Mouse (Mus musculus) MEL (cell line): Measurements from ENCODE around the gene Atg5. TPM values are rescaled to one million over a fixed set of nuclear protein-coding genes. Genes with fewer than 3 reads are reported as not detected.

Experiments used
- DNase-seq: peaks from one replicate; pipeline ENCODE4 v3.0.0; 2011; ENCODE audit warnings: low read depth, low spot score
- H3K27ac ChIP-seq: 2 replicates; pipeline ENCODE4 v1.5.1; 2012; ENCODE audit warnings: low read depth, mild to moderate bottlenecking, control low read depth, low read length, moderate library complexity; ENCODE audit not compliant: control insufficient read depth
- H3K27me3 ChIP-seq, 2 experiments: fragments of 150-350 bp in 1 of 2; sonication (generic) in 1 of 2; 2 replicates each; pipeline ENCODE4 v1.6.1; 2012; ENCODE audit warnings: low read length in 2 of 2, mild to moderate bottlenecking in 2 of 2, improper control_type of control experiment in 1 of 2, moderate library complexity in 1 of 2; ENCODE audit not compliant: insufficient read depth in 2 of 2, control insufficient read depth in 1 of 2
- H3K36me3 ChIP-seq, 2 experiments: 2 replicates each; pipeline ENCODE4 v1.6.1; 2012 to 2014; ENCODE audit warnings: low read length in 2 of 2, improper control_type of control experiment in 1 of 2, inconsistent platforms in 1 of 2, mild to moderate bottlenecking in 1 of 2; ENCODE audit not compliant: insufficient read depth in 2 of 2, control insufficient read depth in 1 of 2
- H3K4me1 ChIP-seq, 2 experiments: fragments of 150-350 bp in 1 of 2; sonication (generic) in 1 of 2; 2 replicates each; pipeline ENCODE4 v1.6.1; 2012; ENCODE audit warnings: low read length in 2 of 2, improper control_type of control experiment in 1 of 2, mild to moderate bottlenecking in 1 of 2; ENCODE audit not compliant: insufficient read depth in 2 of 2, control insufficient read depth in 1 of 2
- H3K4me3 ChIP-seq, 2 experiments: fragments of 150-350 bp in 1 of 2; sonication (generic) in 1 of 2; 2 replicates each; pipeline ENCODE4 v1.5.1; 2012; ENCODE audit warnings: low read depth in 2 of 2, low read length in 2 of 2, mild to moderate bottlenecking in 2 of 2, moderate library complexity in 2 of 2, control low read depth in 1 of 2, improper control_type of control experiment in 1 of 2; ENCODE audit not compliant: control insufficient read depth in 1 of 2, insufficient read depth in 1 of 2
- H3K79me2 ChIP-seq: 2 replicates; pipeline ENCODE4 v1.6.1; 2012; ENCODE audit warnings: mild to moderate bottlenecking, low read length, moderate library complexity; ENCODE audit not compliant: control insufficient read depth, poor library complexity, insufficient read depth
- H3K9ac ChIP-seq: 2 replicates; pipeline ENCODE4 v1.6.1; 2012; ENCODE audit warnings: low read depth, mild to moderate bottlenecking, control low read depth, low read length, moderate library complexity; ENCODE audit not compliant: control insufficient read depth, poor library complexity, severe bottlenecking
- H3K9me3 ChIP-seq: fragments of 150-350 bp; sonication (generic); replicated peaks from 2 replicates; pipeline ENCODE4 v1.6.1; 2012; ENCODE audit warnings: mild to moderate bottlenecking, low read length, improper control_type of control experiment, moderate library complexity; ENCODE audit not compliant: insufficient read depth
- CTCF ChIP-seq, 3 experiments: IDR thresholded peaks in 2 of 3; conservative IDR thresholded peaks in 1 of 3; 2 replicates each; pipeline ENCODE4 v1.5.1; 2011 to 2012; ENCODE audit warnings: low read length in 3 of 3, low read depth in 2 of 3, mild to moderate bottlenecking in 2 of 3, improper control_type of control experiment in 1 of 3, inconsistent platforms in 1 of 3, mixed read lengths in 1 of 3, moderate library complexity in 1 of 3; ENCODE audit not compliant: control insufficient read depth in 1 of 3, insufficient read depth in 1 of 3, poor library complexity in 1 of 3, severe bottlenecking in 1 of 3
- E2F4 ChIP-seq: IDR thresholded peaks from 2 replicates; pipeline ENCODE4 v1.6.1; 2011; ENCODE audit warnings: low read depth, low read length, improper control_type of control experiment, borderline replicate concordance
- ELF1 ChIP-seq: IDR thresholded peaks from 2 replicates; pipeline ENCODE4 v1.6.1; 2014; ENCODE audit warnings: low read depth, mild to moderate bottlenecking, inconsistent platforms, low read length, improper control_type of control experiment, moderate library complexity
- EP300 ChIP-seq, 2 experiments: IDR thresholded peaks; 2 replicates each; pipeline ENCODE4 v1.6.1; 2011; ENCODE audit warnings: improper control_type of control experiment in 2 of 2, low read length in 2 of 2, low read depth in 1 of 2, mild to moderate bottlenecking in 1 of 2
- ETS1 ChIP-seq: IDR thresholded peaks from 2 replicates; pipeline ENCODE4 v1.6.1; 2012; ENCODE audit warnings: low read depth, mild to moderate bottlenecking, inconsistent platforms, low read length, improper control_type of control experiment, moderate library complexity
- HCFC1 ChIP-seq: IDR thresholded peaks from 2 replicates; pipeline ENCODE4 v1.6.1; 2012; ENCODE audit warnings: low read depth, mild to moderate bottlenecking, inconsistent platforms, low read length, improper control_type of control experiment, moderate library complexity
- JUND ChIP-seq: IDR thresholded peaks from 2 replicates; pipeline ENCODE4 v1.6.1; 2011; ENCODE audit warnings: low read depth, mild to moderate bottlenecking, improper control_type of control experiment, low read length
- MAFK ChIP-seq: IDR thresholded peaks from 2 replicates; pipeline ENCODE4 v1.6.1; 2011; ENCODE audit warnings: low read depth, mild to moderate bottlenecking, low read length, improper control_type of control experiment, borderline replicate concordance
- MAZ ChIP-seq: IDR thresholded peaks from 2 replicates; pipeline ENCODE4 v1.6.1; 2012; ENCODE audit warnings: low read depth, mild to moderate bottlenecking, inconsistent platforms, low read length, improper control_type of control experiment
- MEF2A ChIP-seq: IDR thresholded peaks from 2 replicates; pipeline ENCODE4 v1.6.1; 2014; ENCODE audit warnings: low read depth, mild to moderate bottlenecking, inconsistent platforms, low read length, improper control_type of control experiment; ENCODE audit not compliant: poor library complexity, insufficient replicate concordance, severe bottlenecking; ENCODE audit errors: extremely low read depth
- MXI1 ChIP-seq: IDR thresholded peaks from 2 replicates; pipeline ENCODE4 v1.6.1; 2011; ENCODE audit warnings: mild to moderate bottlenecking, low read depth, low read length, improper control_type of control experiment
- MYB ChIP-seq: IDR thresholded peaks from 2 replicates; pipeline ENCODE4 v1.6.1; 2011; ENCODE audit warnings: mild to moderate bottlenecking, low read depth, low read length, improper control_type of control experiment
- MYC ChIP-seq: IDR thresholded peaks from 2 replicates; pipeline ENCODE4 v1.6.1; 2011; ENCODE audit warnings: low read depth, mild to moderate bottlenecking, low read length, improper control_type of control experiment, moderate library complexity
- NELFE ChIP-seq: IDR thresholded peaks from 2 replicates; pipeline ENCODE4 v1.6.1; 2011; ENCODE audit warnings: low read depth, low read length, improper control_type of control experiment
- NRF1 ChIP-seq: IDR thresholded peaks from 2 replicates; pipeline ENCODE4 v1.6.1; 2014; ENCODE audit warnings: low read depth, mild to moderate bottlenecking, inconsistent platforms, low read length, improper control_type of control experiment, moderate library complexity; ENCODE audit not compliant: poor library complexity, insufficient read depth, severe bottlenecking
- POLR2AphosphoS2 ChIP-seq: IDR thresholded peaks from 2 replicates; pipeline ENCODE4 v1.6.1; 2011; ENCODE audit warnings: low read length, improper control_type of control experiment
- RAD21 ChIP-seq: IDR thresholded peaks from 2 replicates; pipeline ENCODE4 v1.6.1; 2011; ENCODE audit warnings: mild to moderate bottlenecking, low read depth, low read length, improper control_type of control experiment
- SMC3 ChIP-seq: IDR thresholded peaks from 2 replicates; pipeline ENCODE4 v1.6.1; 2011; ENCODE audit warnings: low read depth, low read length, improper control_type of control experiment
- TAL1 ChIP-seq: IDR thresholded peaks from 2 replicates; pipeline ENCODE4 v1.6.1; 2012; ENCODE audit warnings: mild to moderate bottlenecking, inconsistent platforms, low read length, moderate library complexity, mixed read lengths
- TCF12 ChIP-seq: IDR thresholded peaks from 2 replicates; pipeline ENCODE4 v1.6.1; 2014; ENCODE audit warnings: low read depth, mild to moderate bottlenecking, inconsistent platforms, low read length, improper control_type of control experiment, moderate library complexity
- UBTF ChIP-seq: IDR thresholded peaks from 2 replicates; pipeline ENCODE4 v1.6.1; 2012; ENCODE audit warnings: low read depth, mild to moderate bottlenecking, inconsistent platforms, low read length, improper control_type of control experiment, moderate library complexity, borderline replicate concordance; ENCODE audit not compliant: insufficient read depth
- USF1 ChIP-seq: IDR thresholded peaks from 2 replicates; pipeline ENCODE4 v1.6.1; 2014; ENCODE audit warnings: low read depth, mild to moderate bottlenecking, inconsistent platforms, low read length, improper control_type of control experiment, moderate library complexity
- USF2 ChIP-seq, 2 experiments: IDR thresholded peaks; 2 replicates each; pipeline ENCODE4 v1.6.1; 2011 to 2012; ENCODE audit warnings: improper control_type of control experiment in 2 of 2, low read length in 2 of 2, borderline replicate concordance in 1 of 2, inconsistent platforms in 1 of 2, low read depth in 1 of 2, mild to moderate bottlenecking in 1 of 2; ENCODE audit not compliant: insufficient read depth in 1 of 2
- ZC3H11A ChIP-seq: IDR thresholded peaks from 2 replicates; pipeline ENCODE4 v1.6.1; 2012; ENCODE audit warnings: low read depth, mild to moderate bottlenecking, inconsistent platforms, low read length, improper control_type of control experiment
- ZKSCAN1 ChIP-seq: IDR thresholded peaks from 2 replicates; pipeline ENCODE4 v1.6.1; 2012; ENCODE audit warnings: low read depth, mild to moderate bottlenecking, inconsistent platforms, low read length, improper control_type of control experiment, moderate library complexity
- polyA plus RNA-seq, 2 experiments: library from polyadenylated mRNA; stranded (reverse) in 1 of 2; unstranded in 1 of 2; fragments of >175 nt in 1 of 2; fragments of >200 nt in 1 of 2; gene quantifications; 2 replicates each; pipeline versions ENCODE4 v1.2.1 to v1.2.4; 2012; ENCODE audit warnings: low replicate concordance in 2 of 2, low read depth in 1 of 2; ENCODE audit not compliant: insufficient read length in 2 of 2, insufficient read depth in 1 of 2, missing spikeins in 1 of 2
- total RNA-seq: library from RNA; depleted of rRNA; stranded (reverse); fragments of 300-350 nt; gene quantifications from 2 replicates; pipeline ENCODE4 v1.2.3, GENCODE M21; 2012

Gene Atg5
- total and polyA plus RNA-seq, 3 experiments, result 28.8 to 30.2 TPM; not detected in 1

DNA sequence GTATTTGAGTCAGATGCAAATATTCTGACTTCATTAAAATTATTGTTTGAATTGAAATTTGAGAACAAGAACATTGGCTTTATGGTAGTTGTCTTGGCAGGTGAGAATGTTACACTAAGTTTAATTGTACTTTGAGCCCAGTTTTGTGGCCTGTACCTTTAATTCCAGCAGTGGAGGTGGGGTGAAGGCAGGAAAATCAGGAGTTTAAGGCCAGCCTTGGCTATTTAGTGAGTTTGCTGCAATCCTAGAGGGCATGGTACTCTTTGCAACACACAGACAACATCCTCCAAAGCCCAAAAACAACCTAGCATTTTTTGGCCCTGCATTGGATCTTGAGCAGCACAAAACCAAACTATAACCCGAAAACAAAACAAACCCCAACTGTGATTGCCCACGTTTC lies 1.1 kb downstream of the Atg5 start:
- peaks cover 30% of the 10 kb centered on the region for H3K79me2 ChIP-seq
- H3K4me3 ChIP-seq, result peak overlapping the region in 1 of 2 experiments; percentile 93; a peak in 2 of 4 replicates
- H3K27ac ChIP-seq, result no peak overlapping the region
- H3K4me1 ChIP-seq, result peaks cover 0 to 13% of the 10 kb centered on the region in 2 experiments; a peak in 3 of 4 replicates
- H3K9ac ChIP-seq, result peak overlapping the region; percentile 99
- no peak for DNase-seq
- no peaks in the 10 kb centered on the region for H3K27me3 ChIP-seq
- H3K9me3 ChIP-seq, result no peaks in the 10 kb centered on the region
- no peak for TF ChIP-seq NRF1
- no peak for TF ChIP-seq MXI1
- no peak for TF ChIP-seq RAD21
- TF ChIP-seq MEF2A, result no peak
- TF ChIP-seq POLR2AphosphoS2, result no peak
- TF ChIP-seq SMC3, result no peak
- no peak for TF ChIP-seq EP300 (IDR thresholded peaks at IDR 0.05; ENCODE audit: low read depth in 1 of 2, low read length in 2 of 2)
- TF ChIP-seq CTCF (IDR thresholded peaks at IDR 0.05 in 2 of 3, conservative IDR thresholded peaks at IDR 0.05 in 1 of 3; ENCODE audit: control insufficient read depth in 1 of 3, insufficient read depth in 1 of 3, low read depth in 2 of 3, low read length in 3 of 3, poor library complexity in 1 of 3, severe bottlenecking in 1 of 3), result no peak
- TF ChIP-seq NELFE, result no peak
- TF ChIP-seq TAL1, result no peak
- TF ChIP-seq MAZ, result no peak
- TF ChIP-seq USF1, result no peak
- no peak for TF ChIP-seq ZKSCAN1
- TF ChIP-seq MYB, result no peak
- no peak for TF ChIP-seq TCF12
- TF ChIP-seq E2F4, result no peak
- no peak for TF ChIP-seq HCFC1
- no peak for TF ChIP-seq ELF1
- peaks cover 0 to 10% of the 10 kb centered on the region in 2 experiments; a peak in 2 of 4 replicates for H3K36me3 ChIP-seq

DNA sequence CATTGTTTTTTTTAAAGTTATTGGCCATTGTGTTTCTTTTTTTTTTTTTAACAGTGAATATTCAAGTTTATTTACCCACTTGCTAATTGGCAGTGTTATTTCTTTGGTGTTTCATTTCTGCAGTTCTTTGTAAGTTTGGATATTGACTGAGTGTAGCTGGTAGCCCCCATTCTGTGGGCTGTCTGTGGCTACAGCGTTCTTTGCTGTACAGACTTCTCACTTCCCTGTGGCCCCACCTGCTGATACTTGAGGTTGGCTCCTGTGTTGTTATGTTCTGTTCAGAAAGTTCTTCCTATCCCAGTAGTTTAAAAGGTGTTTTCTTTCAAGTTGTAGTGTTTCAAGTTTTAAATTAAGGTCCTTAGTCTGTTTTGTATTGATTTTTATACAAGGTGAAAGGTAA lies 14.2 kb downstream of the Atg5 start:
- Histone ChIP-seq H3K36me3 (peaks cover 0 to 12% of the 10 kb centered on the region in 2 experiments; a peak in 2 of 4 replicates), H3K79me2 (peaks cover 3% of the 10 kb centered on the region; the same call in 1 of the 2 replicates), H3K9me3 (no peaks in the 10 kb centered on the region), H3K27me3 (no peaks in the 10 kb centered on the region), H3K27ac (no peak overlapping the region), H3K4me1 (peaks cover 3 to 4% of the 10 kb centered on the region in 2 experiments; a peak in 3 of 4 replicates), H3K4me3 (no peak overlapping the region), H3K9ac (no peak overlapping the region)
- no peak for DNase-seq
- TF ChIP-seq MYC (no peak), ZC3H11A (no peak), USF1 (no peak), EP300 (IDR thresholded peaks at IDR 0.05; ENCODE audit: low read depth in 1 of 2, low read length in 2 of 2) (no peak), ZKSCAN1 (no peak), ELF1 (no peak), USF2 (IDR thresholded peaks at IDR 0.05; ENCODE audit: borderline replicate concordance in 1 of 2, insufficient read depth in 1 of 2, low read depth in 1 of 2, low read length in 2 of 2) (no peak), UBTF (no peak), TAL1 (no peak), MAFK (no peak), NELFE (no peak), SMC3 (no peak), ETS1 (no peak), JUND (no peak)
